Mouse (Mus musculus): ENCODE results near the gene Sfmbt1.

Gene Sfmbt1

GRCm38 (mm10) chr14:30862368-30862767 is 147.7 kb downstream of the Sfmbt1 start:
- Histone ChIP-seq H3K4me3 (replicated peaks; ENCODE audit: low read length) (no peak overlapping the region), H3K4me1 (replicated peaks; ENCODE audit: low read depth, low read length) (peaks cover 19% of the 10 kb centered on the region), H3K36me3 (ENCODE audit: insufficient read depth, low read length) (peaks cover 41% of the 10 kb centered on the region), H3K27me3 (ENCODE audit: insufficient read depth, low read length) (no peaks in the 10 kb centered on the region), H3K9me3 (ENCODE audit: low read length) (no peaks in the 10 kb centered on the region)
- no peak for TF ChIP-seq NANOG (IDR thresholded peaks at IDR 0.05; ENCODE audit: borderline replicate concordance, low read length)
- no peak for TF ChIP-seq POU5F1 (IDR thresholded peaks at IDR 0.05; ENCODE audit: borderline replicate concordance, low read length)
- TF ChIP-seq CTCF (conservative IDR thresholded peaks at IDR 0.05; ENCODE audit: low read length), result no peak

GRCm38 (mm10) chr14:30865311-30865710 is 150.7 kb downstream of the Sfmbt1 start:
- Histone ChIP-seq H3K4me1 (replicated peaks; ENCODE audit: low read depth, low read length) (peaks cover 39% of the 10 kb centered on the region), H3K9me3 (ENCODE audit: low read length) (no peaks in the 10 kb centered on the region), H3K36me3 (ENCODE audit: insufficient read depth, low read length) (peaks cover 53% of the 10 kb centered on the region), H3K27me3 (ENCODE audit: insufficient read depth, low read length) (no peaks in the 10 kb centered on the region), H3K4me3 (replicated peaks; ENCODE audit: low read length) (no peak overlapping the region)
- TF ChIP-seq CTCF (conservative IDR thresholded peaks at IDR 0.05; ENCODE audit: low read length), result peak; percentile 38
- TF ChIP-seq NANOG (IDR thresholded peaks at IDR 0.05; ENCODE audit: borderline replicate concordance, low read length), result no peak
- TF ChIP-seq POU5F1 (IDR thresholded peaks at IDR 0.05; ENCODE audit: borderline replicate concordance, low read length), result no peak

GRCm38 (mm10) chr14:30867042-30867441 is 152.4 kb downstream of the Sfmbt1 start:
- peaks cover 38% of the 10 kb centered on the region for H3K4me1 ChIP-seq (replicated peaks; ENCODE audit: low read depth, low read length)
- no peaks in the 10 kb centered on the region for H3K27me3 ChIP-seq (ENCODE audit: insufficient read depth, low read length)
- H3K36me3 ChIP-seq (ENCODE audit: insufficient read depth, low read length), result peaks cover 60% of the 10 kb centered on the region
- TF ChIP-seq POU5F1 (IDR thresholded peaks at IDR 0.05; ENCODE audit: borderline replicate concordance, low read length) (no peak), CTCF (conservative IDR thresholded peaks at IDR 0.05; ENCODE audit: low read length) (peak; percentile 94)
- H3K4me3 ChIP-seq (replicated peaks; ENCODE audit: low read length), result no peak overlapping the region
- H3K9me3 ChIP-seq (ENCODE audit: low read length), result no peaks in the 10 kb centered on the region

- H3K9me3 ChIP-seq (ENCODE audit: low read length), result no peaks in the 10 kb centered on the region
- H3K4me3 ChIP-seq (replicated peaks; ENCODE audit: low read length), result no peak overlapping the region
- H3K4me1 ChIP-seq (replicated peaks; ENCODE audit: low read depth, low read length), result peaks cover 37% of the 10 kb centered on the region
- H3K27me3 ChIP-seq (ENCODE audit: insufficient read depth, low read length), result no peaks in the 10 kb centered on the region
- H3K36me3 ChIP-seq (ENCODE audit: insufficient read depth, low read length), result peaks cover 69% of the 10 kb centered on the region
- TF ChIP-seq CTCF (conservative IDR thresholded peaks at IDR 0.05; ENCODE audit: low read length), result no peak
- TF ChIP-seq POU5F1 (IDR thresholded peaks at IDR 0.05; ENCODE audit: borderline replicate concordance, low read length), result no peak
- TF ChIP-seq NANOG (IDR thresholded peaks at IDR 0.05; ENCODE audit: borderline replicate concordance, low read length), result no peak
Measured at GRCm38 (mm10) chr14:30868826-30869225, 154.2 kb downstream of the Sfmbt1 start.

- H3K4me1 ChIP-seq (replicated peaks; ENCODE audit: low read depth, low read length), result peaks cover 37% of the 10 kb centered on the region
- no peak for TF ChIP-seq POU5F1 (IDR thresholded peaks at IDR 0.05; ENCODE audit: borderline replicate concordance, low read length)
- TF ChIP-seq CTCF (conservative IDR thresholded peaks at IDR 0.05; ENCODE audit: low read length), result no peak
- TF ChIP-seq NANOG (IDR thresholded peaks at IDR 0.05; ENCODE audit: borderline replicate concordance, low read length), result no peak
- no peaks in the 10 kb centered on the region for H3K27me3 ChIP-seq (ENCODE audit: insufficient read depth, low read length)
Measured at GRCm38 (mm10) chr14:30869391-30869801, 154.7 kb downstream of the Sfmbt1 start.

GRCm38 (mm10) chr14:30870206-30871147 is 155.8 kb downstream of the Sfmbt1 start:
- H3K4me1 ChIP-seq (replicated peaks; ENCODE audit: low read depth, low read length), result peaks cover 40% of the 10 kb centered on the region
- H3K36me3 ChIP-seq (ENCODE audit: insufficient read depth, low read length), result peaks cover 63% of the 10 kb centered on the region
- H3K27me3 ChIP-seq (ENCODE audit: insufficient read depth, low read length), result no peaks in the 10 kb centered on the region
- TF ChIP-seq CTCF (conservative IDR thresholded peaks at IDR 0.05; ENCODE audit: low read length) (no peak), NANOG (IDR thresholded peaks at IDR 0.05; ENCODE audit: borderline replicate concordance, low read length) (no peak), POU5F1 (IDR thresholded peaks at IDR 0.05; ENCODE audit: borderline replicate concordance, low read length) (no peak)
- H3K9me3 ChIP-seq (ENCODE audit: low read length), result no peaks in the 10 kb centered on the region
- no peak overlapping the region; the same call in 1 of the 2 replicates for H3K4me3 ChIP-seq (replicated peaks; ENCODE audit: low read length)

More at GRCm38 (mm10) chr14:30869391-30869801, 154.7 kb downstream of the Sfmbt1 start:
- H3K36me3 ChIP-seq (ENCODE audit: insufficient read depth, low read length), result peaks cover 69% of the 10 kb centered on the region
- peak overlapping the region; percentile 42 for H3K4me3 ChIP-seq (replicated peaks; ENCODE audit: low read length)
- H3K9me3 ChIP-seq (ENCODE audit: low read length), result no peaks in the 10 kb centered on the region
